Mouse (Mus musculus) myocyte (in vitro differentiated cells): ENCODE results near the gene AC161166.1. TPM values are rescaled to one million over a fixed set of nuclear protein-coding genes. Genes with fewer than 3 reads are reported as not detected.

Experiments
- H3K27me3 ChIP-seq: one replicate; pipeline ENCODE4 v1.6.1; 2011; ENCODE audit not compliant: control insufficient read depth, insufficient read depth, insufficient read length
- H3K36me3 ChIP-seq: one replicate; pipeline ENCODE4 v1.6.1; 2011; ENCODE audit not compliant: control insufficient read depth, insufficient read depth
- H3K4me2 ChIP-seq: one replicate; pipeline ENCODE4 v1.6.1; 2011; ENCODE audit warnings: low read depth, control low read depth
- H3K4me3 ChIP-seq: one replicate; pipeline ENCODE4 v1.5.1; 2011; ENCODE audit warnings: mild to moderate bottlenecking, control low read depth, moderate library complexity
- H3K79me2 ChIP-seq: one replicate; pipeline ENCODE4 v1.6.1; 2011; ENCODE audit not compliant: control insufficient read depth, insufficient read depth
- H3ac ChIP-seq: one replicate; pipeline ENCODE4 v1.6.1; 2011; ENCODE audit not compliant: control insufficient read depth, insufficient read length
- CEBPB ChIP-seq: IDR thresholded peaks from 2 replicates; pipeline ENCODE4 v1.6.1; 2011; ENCODE audit warnings: mild to moderate bottlenecking, moderate library complexity; ENCODE audit not compliant: poor library complexity, insufficient read depth, severe bottlenecking
- E2F4 ChIP-seq: IDR thresholded peaks from one replicate; pipeline ENCODE4 v1.6.1; 2011; ENCODE audit warnings: mild to moderate bottlenecking, control low read depth, moderate library complexity; ENCODE audit not compliant: insufficient read depth
- MAX ChIP-seq: IDR thresholded peaks from one replicate; pipeline ENCODE4 v1.6.1; 2011; ENCODE audit warnings: low read depth, mild to moderate bottlenecking, control low read depth
- MYOD1 ChIP-seq, 3 experiments: IDR thresholded peaks; one replicate each; pipeline ENCODE4 v1.6.1; 2011; ENCODE audit warnings: control low read depth in 2 of 3, low read depth in 2 of 3, mild to moderate bottlenecking in 2 of 3, moderate library complexity in 1 of 3; ENCODE audit not compliant: insufficient read length in 2 of 3, control insufficient read depth in 1 of 3
- MYOG ChIP-seq, 3 experiments: IDR thresholded peaks; one replicate each; pipeline ENCODE4 v1.6.1; 2011; ENCODE audit warnings: control low read depth in 2 of 3, low read depth in 2 of 3, mild to moderate bottlenecking in 2 of 3; ENCODE audit not compliant: insufficient read length in 2 of 3, control insufficient read depth in 1 of 3, insufficient read depth in 1 of 3
- POLR2A ChIP-seq: IDR thresholded peaks from one replicate; pipeline ENCODE4 v1.6.1; 2011; ENCODE audit warnings: low read depth, mild to moderate bottlenecking, control low read depth, moderate library complexity; ENCODE audit not compliant: insufficient read length
- POLR2AphosphoS2 ChIP-seq: IDR thresholded peaks from one replicate; pipeline ENCODE4 v1.6.1; 2011; ENCODE audit warnings: low read depth, control low read depth; ENCODE audit not compliant: insufficient read length
- REST ChIP-seq: IDR thresholded peaks from one replicate; pipeline ENCODE4 v1.6.1; 2011; ENCODE audit warnings: mild to moderate bottlenecking, control low read depth, moderate library complexity; ENCODE audit not compliant: insufficient read depth, insufficient read length
- SRF ChIP-seq: IDR thresholded peaks from one replicate; pipeline ENCODE4 v1.6.1; 2011; ENCODE audit warnings: low read depth; ENCODE audit not compliant: control insufficient read depth, insufficient read length
- TCF12 ChIP-seq: IDR thresholded peaks from one replicate; pipeline ENCODE4 v1.6.1; 2011; ENCODE audit warnings: mild to moderate bottlenecking, control low read depth; ENCODE audit not compliant: poor library complexity, insufficient read depth, severe bottlenecking
- TCF3 ChIP-seq: IDR thresholded peaks from one replicate; pipeline ENCODE4 v1.6.1; 2011; ENCODE audit warnings: low read depth, control low read depth; ENCODE audit not compliant: insufficient read length
- USF1 ChIP-seq: IDR thresholded peaks from one replicate; pipeline ENCODE4 v1.6.1; 2011; ENCODE audit warnings: low read depth, mild to moderate bottlenecking, control low read depth, moderate library complexity
- polyA plus RNA-seq: library from polyadenylated mRNA; unstranded; fragments of >200 nt; fragmentation: generic; extraction: Trizol; gene quantifications from one replicate; pipeline ENCODE4 v1.2.1, GENCODE M21; 2012; ENCODE audit warnings: missing spikeins

The AC161166.1 gene
- polyA plus RNA-seq, 1 experiment, result 0.10 TPM

DNA sequence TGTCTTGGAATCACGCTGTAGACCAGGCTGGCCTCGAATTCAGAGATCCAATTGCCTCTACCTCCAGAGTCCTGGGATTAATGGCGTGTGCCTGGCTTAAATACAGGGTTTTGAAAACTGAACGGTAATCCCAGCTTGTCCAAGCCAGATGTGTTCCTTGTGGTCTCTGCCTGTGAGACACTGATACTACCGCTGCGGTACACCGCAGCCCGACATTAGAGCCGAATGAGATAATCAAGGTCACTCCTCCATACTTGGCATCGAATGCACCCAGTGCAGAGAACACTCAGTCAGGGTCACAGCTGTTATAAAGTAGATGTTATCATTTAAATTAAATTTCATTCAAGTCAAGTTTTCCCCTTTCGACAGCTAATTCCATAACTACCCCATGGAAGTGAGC is 16.6 kb upstream of the AC161166.1 start:
- Histone ChIP-seq H3K4me2 (no peak overlapping the region), H3K79me2 (no peaks in the 10 kb centered on the region), H3K27me3 (no peaks in the 10 kb centered on the region), H3ac (no peak overlapping the region), H3K36me3 (no peaks in the 10 kb centered on the region), H3K4me3 (peak overlapping the region; percentile 96)
- TF ChIP-seq TCF12 (no peak), POLR2AphosphoS2 (no peak), MYOG (IDR thresholded peaks at IDR 0.05; ENCODE audit: control insufficient read depth in 1 of 3, insufficient read depth in 1 of 3, insufficient read length in 2 of 3, low read depth in 2 of 3) (no peak), USF1 (no peak), TCF3 (no peak), MAX (no peak), MYOD1 (IDR thresholded peaks at IDR 0.05; ENCODE audit: control insufficient read depth in 1 of 3, insufficient read length in 2 of 3, low read depth in 2 of 3) (no peak)

DNA sequence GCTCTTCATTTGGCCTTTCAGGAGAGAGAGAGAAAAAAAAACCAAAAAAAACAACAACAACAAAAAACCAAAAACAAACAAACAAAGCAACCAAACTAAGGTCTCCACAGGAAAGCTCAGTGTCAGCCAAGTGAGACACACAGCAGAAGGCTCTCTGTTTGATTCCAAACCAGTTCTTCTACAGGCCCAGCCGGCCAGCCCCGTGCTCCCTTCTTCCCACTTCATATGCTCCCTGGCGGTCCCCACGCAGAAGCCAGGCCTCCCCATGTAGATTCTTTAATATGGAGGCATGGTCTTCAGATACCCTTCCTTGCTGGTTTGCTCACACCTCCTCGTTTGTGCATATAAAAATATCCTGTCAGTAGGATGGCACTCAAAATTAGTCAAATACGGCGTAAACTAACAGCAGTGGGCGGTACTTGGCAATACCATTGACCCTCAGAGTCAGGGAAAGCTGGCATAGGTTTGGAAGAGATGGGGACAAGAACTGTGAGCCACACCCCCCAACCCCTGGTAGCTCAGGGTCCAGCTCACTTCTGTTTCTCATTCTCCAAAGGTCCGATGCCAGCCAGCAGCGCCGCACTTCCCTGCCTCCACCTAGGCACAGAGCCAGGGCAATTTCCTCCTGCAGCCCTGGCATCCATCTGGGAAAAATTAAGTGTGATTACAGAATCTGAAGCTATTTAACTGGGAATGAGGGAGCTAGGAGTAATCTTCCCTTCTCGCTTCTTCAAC is 13.6 kb upstream of the AC161166.1 start:
- Histone ChIP-seq H3K4me3 (no peak overlapping the region), H3ac (no peak overlapping the region), H3K79me2 (no peaks in the 10 kb centered on the region), H3K27me3 (no peaks in the 10 kb centered on the region), H3K4me2 (no peak overlapping the region), H3K36me3 (no peaks in the 10 kb centered on the region)
- TF ChIP-seq MYOG (IDR thresholded peaks at IDR 0.05; ENCODE audit: control insufficient read depth in 1 of 3, insufficient read depth in 1 of 3, insufficient read length in 2 of 3, low read depth in 2 of 3), result no peak
- no peak for TF ChIP-seq POLR2AphosphoS2
- TF ChIP-seq E2F4, result no peak
- TF ChIP-seq MAX, result no peak
- TF ChIP-seq POLR2A, result no peak
- no peak for TF ChIP-seq TCF3
- TF ChIP-seq TCF12, result no peak
- no peak for TF ChIP-seq MYOD1 (IDR thresholded peaks at IDR 0.05; ENCODE audit: control insufficient read depth in 1 of 3, insufficient read length in 2 of 3, low read depth in 2 of 3)
- TF ChIP-seq USF1, result no peak
- no peak for TF ChIP-seq REST
- no peak for TF ChIP-seq SRF
- TF ChIP-seq CEBPB, result no peak

DNA sequence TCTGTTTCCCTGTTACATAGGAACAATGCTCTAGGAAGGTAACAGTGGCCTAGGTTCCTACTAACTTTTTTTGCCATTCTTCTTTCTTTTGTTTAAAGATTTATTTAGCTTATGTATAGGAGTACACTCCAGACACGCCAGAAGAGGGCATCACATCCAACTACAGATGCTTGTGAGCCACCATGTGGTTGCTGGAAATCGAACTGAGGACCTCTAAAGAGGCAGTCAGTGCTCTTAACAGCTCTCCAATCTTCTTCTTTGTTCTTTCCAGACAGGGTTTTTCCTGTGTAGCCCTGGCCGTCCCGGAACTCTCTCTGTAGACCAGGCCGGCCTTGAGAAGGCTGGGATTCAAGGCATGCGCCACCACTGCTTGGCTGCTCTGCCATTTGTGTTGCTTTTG is 12.7 kb upstream of the AC161166.1 start:
- no peak overlapping the region for H3K4me2 ChIP-seq
- H3K27me3 ChIP-seq, result no peaks in the 10 kb centered on the region
- no peak for TF ChIP-seq SRF
- no peak for TF ChIP-seq E2F4
- TF ChIP-seq MAX, result no peak
- no peak for TF ChIP-seq TCF3
- TF ChIP-seq POLR2AphosphoS2, result no peak
- no peak for TF ChIP-seq MYOD1 (IDR thresholded peaks at IDR 0.05; ENCODE audit: control insufficient read depth in 1 of 3, insufficient read length in 2 of 3, low read depth in 2 of 3)
- no peak for TF ChIP-seq CEBPB
- TF ChIP-seq POLR2A, result no peak
- TF ChIP-seq REST, result no peak
- no peak for TF ChIP-seq TCF12
- no peak for TF ChIP-seq USF1
- no peak for TF ChIP-seq MYOG (IDR thresholded peaks at IDR 0.05; ENCODE audit: control insufficient read depth in 1 of 3, insufficient read depth in 1 of 3, insufficient read length in 2 of 3, low read depth in 2 of 3)
- no peak overlapping the region for H3K4me3 ChIP-seq
- no peaks in the 10 kb centered on the region for H3K79me2 ChIP-seq
- H3K36me3 ChIP-seq, result no peaks in the 10 kb centered on the region
- H3ac ChIP-seq, result no peak overlapping the region

DNA sequence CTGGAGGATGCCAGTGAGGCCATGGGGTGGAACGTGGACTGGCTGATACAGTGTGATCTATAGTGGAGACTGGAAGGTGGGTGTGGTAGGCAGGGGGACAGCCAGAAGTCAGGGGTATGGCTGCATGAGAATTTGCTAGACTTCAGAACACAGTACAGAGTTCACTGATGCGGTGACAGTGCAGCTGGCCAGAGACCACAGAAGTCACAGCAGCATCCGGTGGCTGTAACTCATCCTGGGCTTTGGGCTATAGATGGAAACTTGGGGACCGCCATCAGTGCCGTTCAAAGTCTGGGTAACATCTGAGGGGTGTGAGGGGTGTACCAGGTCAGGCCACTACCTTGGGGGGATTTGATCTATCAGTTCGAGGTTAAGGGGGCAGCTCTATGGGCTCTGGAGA is 11.5 kb upstream of the AC161166.1 start:
- no peak overlapping the region for H3K4me3 ChIP-seq
- no peak overlapping the region for H3ac ChIP-seq
- H3K36me3 ChIP-seq, result no peaks in the 10 kb centered on the region
- no peak overlapping the region for H3K4me2 ChIP-seq
- H3K27me3 ChIP-seq, result no peaks in the 10 kb centered on the region
- no peaks in the 10 kb centered on the region for H3K79me2 ChIP-seq
- no peak for TF ChIP-seq REST
- TF ChIP-seq MYOG (IDR thresholded peaks at IDR 0.05; ENCODE audit: control insufficient read depth in 1 of 3, insufficient read depth in 1 of 3, insufficient read length in 2 of 3, low read depth in 2 of 3), result no peak
- no peak for TF ChIP-seq TCF12
- no peak for TF ChIP-seq MAX
- TF ChIP-seq POLR2A, result no peak
- TF ChIP-seq USF1, result no peak
- TF ChIP-seq E2F4, result no peak
- TF ChIP-seq POLR2AphosphoS2, result no peak
- no peak for TF ChIP-seq CEBPB
- TF ChIP-seq MYOD1 (IDR thresholded peaks at IDR 0.05; ENCODE audit: control insufficient read depth in 1 of 3, insufficient read length in 2 of 3, low read depth in 2 of 3), result no peak
- no peak for TF ChIP-seq TCF3
